ENCODE assay signal across 10 mouse cellular contexts in the genomic region with DNA sequence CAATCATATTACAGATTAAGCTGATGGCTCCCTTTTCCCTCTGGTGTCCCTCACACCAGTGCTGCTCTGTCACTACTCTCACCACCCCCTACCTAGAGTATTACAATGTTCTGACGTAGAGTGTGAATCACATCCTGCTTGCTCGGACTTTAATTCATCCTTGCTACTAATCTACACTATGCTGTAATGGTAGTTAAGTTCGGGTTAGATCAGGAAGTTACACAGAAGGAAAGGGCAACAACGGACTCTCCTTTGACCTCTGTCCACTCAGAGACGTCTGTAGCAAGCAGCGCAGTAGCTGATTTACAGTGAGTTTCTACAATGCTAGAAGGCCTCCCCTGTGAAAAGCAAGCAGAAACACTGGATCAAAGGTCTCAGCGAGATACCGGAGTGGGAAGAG. TPM values are rescaled to one million over a fixed set of nuclear protein-coding genes. Genes with fewer than 3 reads are reported as not detected.
A peak's percentile ranks its signal among the peaks of the same experiment; 100 is the strongest.
DNase-seq lines count a peak whose midpoint lies in the region; ATAC-seq and TF ChIP-seq lines count a peak whose summit lies in the region.
"Had no signal": no experiment of that assay in that cellular context is flagged by ENCODE, and none has a peak within 500 bp of the region (broad histone marks: within the 10 kb centered on the region; RNA-seq: fewer than 3 reads in every experiment).

No protein-coding gene starts in this region.

- H3K4me1 ChIP-seq in midbrain, embryonic 11.5 days (ENCODE audit: control insufficient read depth, insufficient read depth, low read length), result peaks cover 2% of the 10 kb centered on the region; the same call in 1 of the 2 replicates
- H3K4me1 ChIP-seq in midbrain, postnatal 0 days (ENCODE audit: insufficient read depth, low read length), result no peaks in the 10 kb centered on the region
- H3K4me1 ChIP-seq in intestine, embryonic 16.5 days (ENCODE audit: control insufficient read depth, insufficient read depth, low read length), result peaks cover 3% of the 10 kb centered on the region; the same call in 1 of the 2 replicates
- 0 out of 2 replicates have a peak, but pooled peaks cover 2% of the 10 kb centered on the region for H3K4me1 ChIP-seq in stomach, postnatal 0 days (replicated peaks; ENCODE audit: control insufficient read depth, insufficient read depth)

- no peak overlapping the region for H3K27ac ChIP-seq in gastrocnemius, adult 2 months
- no peak overlapping the region for H3K27ac ChIP-seq in midbrain, embryonic 11.5 days (ENCODE audit: low read depth, low read length)
- H3K27ac ChIP-seq in midbrain, postnatal 0 days (ENCODE audit: low read depth, low read length), result no peak overlapping the region
- peak overlapping the region; percentile 26; the same call in 1 of the 2 replicates for H3K27ac ChIP-seq in intestine, embryonic 16.5 days (ENCODE audit: low read length)
- H3K27ac ChIP-seq in stomach, postnatal 0 days (replicated peaks), result no peak overlapping the region

- no peak for DNase-seq in gastrocnemius, adult 2 months
- DNase-seq in gastrocnemius, postnatal 14 days, result no peak
- DNase-seq in midbrain, embryonic 11.5 days (ENCODE audit: low spot score, missing footprints), result no peak
- DNase-seq in midbrain, postnatal 0 days (ENCODE audit: low spot score), result no peak
- DNase-seq in stomach, postnatal 0 days (ENCODE audit: low spot score), result no peak
- no peak for DNase-seq in urinary bladder, postnatal 36 days (ENCODE audit: low spot score in 2 of 2)
- DNase-seq in kidney, postnatal 14 days, result no peak
- DNase-seq: cerebellum, adult 9-10 months had no signal

- H3K9ac ChIP-seq in midbrain, embryonic 11.5 days (ENCODE audit: low read length), result no peak overlapping the region
- no peak overlapping the region for H3K9ac ChIP-seq in midbrain, postnatal 0 days (replicated peaks; ENCODE audit: low read length, poor library complexity, severe bottlenecking)
- peak overlapping the region; percentile 30 for H3K9ac ChIP-seq in intestine, embryonic 16.5 days (ENCODE audit: low read depth, low read length)
- H3K9ac ChIP-seq in stomach, postnatal 0 days (ENCODE audit: low read length), result no peak overlapping the region

- no peaks in the 10 kb centered on the region for H3K9me3 ChIP-seq in midbrain, embryonic 11.5 days (ENCODE audit: control insufficient read depth, low read length)
- H3K9me3 ChIP-seq in midbrain, postnatal 0 days (ENCODE audit: low read length), result no peaks in the 10 kb centered on the region
- H3K9me3 ChIP-seq in intestine, embryonic 16.5 days (ENCODE audit: control insufficient read depth, low read length), result no peaks in the 10 kb centered on the region
- H3K9me3 ChIP-seq in stomach, postnatal 0 days (ENCODE audit: control insufficient read depth, low read length), result no peaks in the 10 kb centered on the region

- no peak for ATAC-seq in midbrain, embryonic 11.5 days (ENCODE audit: low FRiP score)
- ATAC-seq in midbrain, postnatal 0 days (ENCODE audit: low FRiP score), result no peak
- ATAC-seq in intestine, embryonic 16.5 days, result peak; percentile 61
- ATAC-seq in stomach, postnatal 0 days (ENCODE audit: low FRiP score, low TSS enrichment), result peak; percentile 56; the same call in 1 of the 2 replicates

- peaks cover 9% of the 10 kb centered on the region; the same call in 1 of the 2 replicates for H3K27me3 ChIP-seq in midbrain, embryonic 11.5 days (ENCODE audit: control insufficient read depth, insufficient read depth, low read length)
- H3K27me3 ChIP-seq in midbrain, postnatal 0 days (ENCODE audit: insufficient read depth, low read length), result peaks cover 41% of the 10 kb centered on the region
- no peaks in the 10 kb centered on the region for H3K27me3 ChIP-seq in intestine, embryonic 16.5 days (replicated peaks; ENCODE audit: control insufficient read depth, insufficient read depth, low read length)
- H3K27me3 ChIP-seq in stomach, postnatal 0 days (ENCODE audit: control insufficient read depth, insufficient read depth, low read length), result no peaks in the 10 kb centered on the region

- 3% methylated on average over 8 of the region's 8 CpGs for WGBS in midbrain, embryonic 11.5 days
- WGBS in midbrain, postnatal 0 days, result 27% methylated on average over 8 of the region's 8 CpGs
- WGBS in intestine, embryonic 16.5 days, result 21% methylated on average over 8 of the region's 8 CpGs
- WGBS in stomach, postnatal 0 days, result 40% methylated on average over 8 of the region's 8 CpGs

- H3K4me3 ChIP-seq in gastrocnemius, adult 2 months, result peak overlapping the region; percentile 55
- peak overlapping the region; percentile 12 for H3K4me3 ChIP-seq in midbrain, embryonic 11.5 days (ENCODE audit: low read depth, low read length)
- H3K4me3 ChIP-seq in midbrain, postnatal 0 days (ENCODE audit: low read depth, low read length), result no peak overlapping the region
- peak overlapping the region; percentile 18 for H3K4me3 ChIP-seq in intestine, embryonic 16.5 days (ENCODE audit: low read length)
- H3K4me3 ChIP-seq in stomach, postnatal 0 days (ENCODE audit: low read depth, low read length), result no peak overlapping the region

- TF ChIP-seq CTCF in gastrocnemius, adult 2 months (IDR thresholded peaks at IDR 0.05), result no peak
- TF ChIP-seq CTCF in midbrain, postnatal 0 days (IDR thresholded peaks at IDR 0.05), result no peak
- TF ChIP-seq CTCF in stomach, postnatal 0 days (IDR thresholded peaks at IDR 0.05; ENCODE audit: low read depth), result no peak

- H3K36me3 ChIP-seq in midbrain, embryonic 11.5 days (ENCODE audit: control insufficient read depth, insufficient read depth, low read length), result no peaks in the 10 kb centered on the region
- no peaks in the 10 kb centered on the region for H3K36me3 ChIP-seq in midbrain, postnatal 0 days (ENCODE audit: insufficient read depth, low read length)
- H3K36me3 ChIP-seq in intestine, embryonic 16.5 days (ENCODE audit: control insufficient read depth, insufficient read depth, low read length), result no peaks in the 10 kb centered on the region
- H3K36me3 ChIP-seq in stomach, postnatal 0 days (ENCODE audit: control insufficient read depth, insufficient read depth, low read length), result no peaks in the 10 kb centered on the region

- peak overlapping the region; percentile 30 for H3K4me2 ChIP-seq in midbrain, embryonic 11.5 days
- no peak overlapping the region for H3K4me2 ChIP-seq in midbrain, postnatal 0 days (ENCODE audit: low read depth, low read length, poor library complexity, severe bottlenecking)
- H3K4me2 ChIP-seq in intestine, embryonic 16.5 days (ENCODE audit: low read depth, low read length), result peak overlapping the region; percentile 46
- 0 out of 2 replicates have a peak overlapping the region, but pooled peaks have one; percentile 15 for H3K4me2 ChIP-seq in stomach, postnatal 0 days (replicated peaks; ENCODE audit: low read depth)

- intact Hi-C loops in gastrocnemius, adult 2 months (cut with DNase I), result no loop called here
- intact Hi-C loops in gastrocnemius, postnatal 14 days (cut with DNase I; ENCODE audit: low total_unique reads), result no loop called here

- TF ChIP-seq EP300 in stomach, postnatal 0 days (optimal IDR thresholded peaks at IDR 0.05), result no peak

RNA-seq across cellular contexts. Expression of a gene that starts 31.0 kb away (rescaled TPM):
- under 1 TPM; 0.17 to 0.36 TPM for total RNA-seq in gastrocnemius, adult 2 months (2021)
- total RNA-seq in gastrocnemius, postnatal 14 days (2021), result under 1 TPM; 0.33 to 0.38 TPM
- 26.7 and 27.9 TPM in 2 replicates for polyA plus RNA-seq in midbrain, embryonic 11.5 days (2014; fragmentation: Nextera tagmentation; extraction: Ambion mirVana)
- 8.1 and 9.8 TPM in 2 replicates for total RNA-seq in midbrain, postnatal 0 days (2014; rRNA removed)
- 7.5 and 8.4 TPM in 2 replicates for polyA plus RNA-seq in midbrain, postnatal 0 days (2015; fragmentation: Nextera tagmentation; extraction: Ambion mirVana)
- polyA plus RNA-seq in intestine, embryonic 16.5 days (2015; fragmentation: Nextera tagmentation; extraction: Ambion mirVana), result 4.4 and 4.7 TPM in 2 replicates
- 1.4 and 1.6 TPM in 2 replicates for polyA plus RNA-seq in stomach, postnatal 0 days (2015; fragmentation: Nextera tagmentation; extraction: Ambion mirVana)
- total RNA-seq: monocyte, adult 5-6 weeks had no signal

Comparison
In these comparisons a context has a peak if more than half of its experiments do, and no peak if none do; other contexts are left out.
1. H3K4me3 ChIP-seq: peak in gastrocnemius, adult 2 months (single experiment), midbrain, embryonic 11.5 days (single experiment) and intestine, embryonic 16.5 days (single experiment); none in midbrain, postnatal 0 days (single experiment) and stomach, postnatal 0 days (single experiment).
2. ATAC-seq: peak in intestine, embryonic 16.5 days (single experiment) and stomach, postnatal 0 days (single experiment); none in midbrain, embryonic 11.5 days (single experiment) and midbrain, postnatal 0 days (single experiment).